Mouse (Mus musculus): ENCODE measurements around the gene Cyren.

The Cyren gene

DNA sequence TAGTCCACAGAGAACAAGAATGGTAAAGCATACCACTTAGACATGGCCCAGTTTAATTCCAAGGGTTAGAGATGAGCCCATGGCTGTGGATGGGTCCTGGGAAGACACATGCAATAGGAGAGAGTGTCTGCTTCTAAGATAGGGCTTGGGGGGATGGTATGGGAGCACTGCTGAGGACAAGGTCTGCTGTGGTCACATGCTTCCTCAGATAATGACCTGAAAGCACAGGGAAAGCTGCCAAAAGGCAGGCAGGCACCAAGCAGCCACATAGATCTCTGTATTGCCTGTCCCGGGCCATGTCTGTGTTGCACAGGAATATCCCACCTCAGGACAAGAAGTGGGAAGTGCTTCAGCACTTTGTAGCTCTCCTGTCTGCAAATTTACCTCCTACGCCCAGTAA, 21.3 kb upstream of the Cyren start:
- in situ Hi-C loops (cut with MboI): no loop called here

DNA sequence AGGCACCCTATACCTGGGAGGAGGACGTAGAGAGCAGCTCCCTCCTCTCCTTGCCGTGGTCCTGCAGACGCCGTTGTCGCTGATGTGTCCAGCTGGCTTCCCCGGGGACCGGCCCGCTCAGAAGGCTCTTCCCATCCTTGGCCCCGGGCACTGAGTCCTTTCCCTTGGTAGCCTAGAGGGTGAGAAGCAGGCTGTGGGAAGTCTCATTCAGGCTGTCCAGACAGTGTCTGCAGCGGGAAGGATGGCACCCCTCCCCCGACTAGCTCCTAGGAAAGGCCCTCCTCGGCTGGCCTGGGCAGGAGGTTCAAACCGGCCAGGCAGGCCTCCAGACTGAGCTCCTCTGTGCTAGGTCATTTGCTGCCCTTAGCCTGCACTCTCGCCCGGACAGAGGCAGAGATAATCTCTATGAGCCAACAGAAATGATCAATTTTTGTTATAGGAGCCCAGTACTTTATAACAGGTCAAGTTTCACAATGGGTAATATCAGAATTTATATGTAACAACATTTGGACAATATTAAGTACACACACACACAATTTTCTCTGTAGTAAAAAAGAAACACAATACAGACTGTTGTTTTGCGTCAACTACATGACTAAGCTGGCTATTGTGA, 18.4 kb upstream of the Cyren start:
- in situ Hi-C loops (cut with MboI): no loop called here

DNA sequence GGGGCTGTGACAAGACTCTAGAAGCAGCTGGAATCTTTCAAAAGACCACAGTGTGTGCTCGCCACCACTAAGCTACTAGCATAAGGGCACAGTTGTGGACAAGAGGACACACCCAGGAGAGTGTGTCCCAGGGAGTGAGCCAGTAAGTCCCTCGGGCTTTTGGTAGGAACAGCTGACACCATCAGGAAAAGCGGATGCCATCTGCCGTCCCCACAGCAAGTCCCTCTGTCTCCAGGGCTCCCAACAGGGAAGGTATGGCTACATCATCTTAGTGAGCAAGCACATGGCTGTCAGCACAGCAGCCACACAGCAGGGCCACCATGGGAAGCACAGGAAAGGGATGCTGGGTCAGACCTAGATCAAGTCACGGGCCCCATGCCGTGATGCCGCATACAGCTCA, 17.7 kb upstream of the Cyren start:
- in situ Hi-C loops (cut with MboI): no loop called here

- in situ Hi-C loops (cut with MboI): no loop called here
Observed at GRCm38 (mm10) chr6:34889185-34889584, 11.3 kb upstream of the Cyren start.

DNA sequence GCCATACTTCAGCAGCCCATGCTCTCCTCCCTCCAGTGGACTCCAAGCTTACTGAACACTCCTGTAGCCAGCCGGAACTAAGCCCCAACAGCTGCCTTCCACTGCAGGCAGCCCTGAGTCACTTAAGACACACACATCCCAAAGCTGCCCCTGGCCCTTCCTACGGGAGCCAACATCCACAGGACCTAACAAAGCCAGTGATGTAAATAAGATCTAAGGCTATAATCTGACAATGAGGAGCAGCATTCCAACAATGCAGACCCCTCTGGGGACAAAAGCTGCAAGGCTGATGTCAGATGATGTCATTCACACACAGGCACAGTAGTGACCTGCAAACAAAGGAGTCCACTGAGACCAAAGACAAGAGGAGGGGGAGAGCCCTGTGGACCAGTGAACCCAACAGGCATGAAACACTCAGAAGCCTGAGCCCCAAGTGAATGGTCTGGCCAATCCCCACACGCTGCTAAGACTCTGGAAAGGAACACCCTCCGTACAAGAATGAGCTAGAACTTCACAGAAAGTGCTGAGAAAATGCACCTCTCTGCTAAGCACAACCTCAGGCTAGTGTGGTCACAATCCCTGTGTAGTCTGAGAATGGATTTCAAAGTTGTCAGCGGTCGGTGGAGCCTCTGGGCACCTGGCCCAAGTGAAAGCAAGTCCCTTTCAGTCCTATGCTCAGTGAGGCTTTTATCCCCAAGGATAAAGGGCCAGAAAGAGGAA, 9.4 kb upstream of the Cyren start:
- in situ Hi-C loops (cut with MboI): no loop called here

DNA sequence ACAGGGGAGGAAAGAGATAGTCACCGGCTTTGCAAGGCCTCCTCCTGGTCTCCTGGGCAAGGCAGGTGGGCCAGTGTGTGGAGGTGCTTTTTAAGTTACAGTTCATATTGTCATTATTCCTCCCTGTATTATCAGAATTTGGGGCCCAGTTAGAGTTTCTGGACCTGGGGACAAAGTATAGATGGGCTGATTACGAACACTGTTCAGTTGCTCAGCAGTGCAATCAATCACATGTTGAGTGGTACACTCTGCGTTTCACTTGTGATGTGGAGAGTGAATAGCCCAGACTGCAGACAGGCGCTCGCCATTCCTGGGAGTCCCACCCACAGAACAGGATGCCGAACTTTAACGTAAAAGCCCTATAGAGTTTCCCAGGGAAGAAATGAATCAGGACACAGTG, 6.9 kb upstream of the Cyren start:
- in situ Hi-C loops (cut with MboI): no loop called here

- in situ Hi-C loops (cut with MboI): loop anchor here (10.0 kb wide), 1 partner anchor 105 kb away; no protein-coding TSS in a partner anchor
Observed at GRCm38 (mm10) chr6:34879911-34880475, 2.1 kb upstream of the Cyren start.

GRCm38 (mm10) chr6:34879101-34879740, 1.4 kb upstream of the Cyren start:
- in situ Hi-C loops (cut with MboI): loop anchor here (10.0 kb wide), 1 partner anchor 104 kb away; no protein-coding TSS in a partner anchor

DNA sequence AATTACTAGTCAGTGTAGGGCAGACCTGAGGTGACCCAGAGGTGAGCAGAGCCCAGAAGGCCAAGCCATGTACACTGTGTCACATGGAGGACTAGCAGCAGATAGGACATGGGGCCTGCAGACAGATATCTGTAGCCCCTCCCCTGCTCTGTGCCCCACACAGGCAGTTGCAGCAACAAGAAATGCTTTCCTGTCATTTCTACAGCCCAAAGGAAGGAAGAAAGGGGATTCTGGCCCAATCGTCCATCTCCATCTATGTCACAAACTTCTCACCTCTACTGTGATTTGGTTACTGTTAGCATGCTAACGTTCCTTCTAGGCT, 1.1 kb downstream of the Cyren start:
- in situ Hi-C loops (cut with MboI): loop anchor here (10.0 kb wide), 1 partner anchor 102 kb away; no protein-coding TSS in a partner anchor

DNA sequence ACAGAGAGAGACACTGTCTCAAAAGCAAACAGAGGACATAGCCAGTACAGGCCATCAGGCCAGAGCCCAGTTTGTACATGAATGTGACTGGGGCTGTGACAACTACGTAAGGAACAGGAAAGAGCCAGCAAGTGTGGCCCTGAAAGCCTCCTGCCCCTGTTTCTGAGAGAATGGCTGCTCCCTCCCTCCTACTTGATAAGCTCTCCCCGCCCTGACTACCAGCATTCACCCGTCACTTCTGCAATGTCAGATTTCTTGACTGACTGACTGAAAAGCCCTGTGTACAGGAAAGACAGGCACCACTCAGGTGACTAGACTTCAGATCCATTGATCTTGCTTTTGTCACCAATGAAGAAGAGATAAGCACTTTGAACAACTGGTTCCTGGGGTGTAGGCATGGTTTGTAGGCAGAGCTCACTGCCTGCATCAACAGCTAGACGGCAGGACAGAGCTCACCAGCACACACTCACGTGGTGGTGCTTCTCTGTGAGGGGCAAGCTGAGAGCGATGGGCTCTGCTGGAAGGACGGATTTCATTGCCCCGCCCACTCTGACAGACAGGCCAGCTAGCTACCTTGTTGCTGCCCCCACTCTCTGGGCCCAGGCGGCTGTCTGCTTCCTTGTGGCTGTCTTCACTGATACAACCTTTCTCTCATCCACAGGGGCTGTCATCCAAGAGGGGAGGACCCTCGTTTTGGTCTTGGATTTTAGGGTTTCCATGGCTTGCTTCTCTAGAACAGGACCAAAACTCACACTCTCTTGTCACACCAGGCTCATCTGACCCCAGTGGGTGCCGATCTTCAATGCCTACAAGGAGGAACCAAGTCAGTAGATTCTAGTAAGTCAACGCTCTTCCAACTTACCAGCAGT, 1.7 kb downstream of the Cyren start:
- in situ Hi-C loops (cut with MboI): loop anchor here (10.0 kb wide), 1 partner anchor 101 kb away; no protein-coding TSS in a partner anchor

DNA sequence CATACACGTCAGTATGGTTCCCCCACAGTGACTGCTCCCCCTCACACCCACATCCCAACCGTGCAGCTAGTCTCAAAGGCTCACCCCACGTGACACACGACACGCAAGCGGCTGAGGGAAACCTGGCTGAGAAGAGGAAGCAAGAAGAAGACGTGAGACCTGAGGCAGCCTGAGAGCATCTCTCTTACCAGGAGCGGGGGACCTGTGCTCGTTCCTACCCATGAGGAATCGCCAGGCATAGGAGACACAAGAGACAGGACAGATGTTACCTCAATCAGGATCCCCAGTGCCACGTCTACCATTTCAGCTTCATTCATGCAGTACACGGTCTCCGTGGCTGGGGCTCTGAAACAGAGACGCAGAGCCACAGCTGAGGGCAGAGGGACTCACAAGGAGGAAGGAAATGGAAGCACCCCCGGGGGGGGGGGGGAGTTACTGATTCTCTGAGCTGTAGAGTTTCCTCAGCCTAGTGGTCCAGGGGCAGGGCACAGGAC, 2.5 kb downstream of the Cyren start:
- in situ Hi-C loops (cut with MboI): loop anchor here (10.0 kb wide), 1 partner anchor 101 kb away; no protein-coding TSS in a partner anchor

- in situ Hi-C loops (cut with MboI): loop anchor here (10.0 kb wide), 1 partner anchor 100 kb away; no protein-coding TSS in a partner anchor
Observed at GRCm38 (mm10) chr6:34874101-34874921, 3.5 kb downstream of the Cyren start.

DNA sequence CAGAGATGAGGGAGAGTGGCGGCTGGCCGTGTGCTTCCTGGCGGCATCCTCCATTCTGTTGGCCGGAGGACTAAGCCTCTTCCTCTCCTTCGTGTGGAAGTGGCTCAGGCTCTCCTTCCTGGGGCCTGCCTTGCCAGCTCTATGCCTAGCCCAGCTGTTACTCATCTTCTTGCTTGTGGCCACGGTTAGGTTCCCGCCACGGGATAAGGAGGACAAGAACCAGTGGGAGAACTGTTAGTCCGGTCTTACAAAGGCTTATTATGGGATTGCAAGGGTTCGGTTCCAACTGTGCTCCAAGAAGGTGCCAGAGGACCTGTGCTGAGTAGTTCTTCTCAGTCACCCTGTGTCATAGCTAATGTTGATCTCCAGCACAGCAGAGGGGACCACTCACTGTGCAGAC, 5.0 kb downstream of the Cyren start:
- in situ Hi-C loops (cut with MboI): loop anchor here (10.0 kb wide), 1 partner anchor 98 kb away; no protein-coding TSS in a partner anchor

DNA sequence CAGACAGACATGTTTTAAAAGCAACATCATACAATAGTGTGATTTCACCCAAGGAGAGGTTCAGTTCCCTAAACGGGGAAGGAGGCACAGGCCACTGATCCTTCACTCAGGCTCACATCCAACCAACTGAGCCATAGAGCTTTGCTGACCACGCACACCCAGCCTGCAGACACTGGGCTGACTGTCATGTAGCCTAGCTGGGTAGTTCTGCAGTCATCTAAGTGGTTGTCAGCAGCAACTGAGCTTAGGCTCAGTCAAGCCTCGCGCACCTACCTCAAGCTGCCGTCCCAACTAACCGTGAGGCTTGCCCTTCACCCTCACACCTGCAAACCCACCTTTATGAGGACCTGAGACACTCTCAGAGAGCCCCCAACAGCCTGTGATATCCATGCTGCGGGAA, 5.9 kb downstream of the Cyren start:
- in situ Hi-C loops (cut with MboI): loop anchor here (10.0 kb wide), 1 partner anchor 97 kb away; no protein-coding TSS in a partner anchor

GRCm38 (mm10) chr6:34870724-34871123, 7.1 kb downstream of the Cyren start:
- in situ Hi-C loops (cut with MboI): loop anchor here (10.0 kb wide), 1 partner anchor 96 kb away; no protein-coding TSS in a partner anchor

DNA sequence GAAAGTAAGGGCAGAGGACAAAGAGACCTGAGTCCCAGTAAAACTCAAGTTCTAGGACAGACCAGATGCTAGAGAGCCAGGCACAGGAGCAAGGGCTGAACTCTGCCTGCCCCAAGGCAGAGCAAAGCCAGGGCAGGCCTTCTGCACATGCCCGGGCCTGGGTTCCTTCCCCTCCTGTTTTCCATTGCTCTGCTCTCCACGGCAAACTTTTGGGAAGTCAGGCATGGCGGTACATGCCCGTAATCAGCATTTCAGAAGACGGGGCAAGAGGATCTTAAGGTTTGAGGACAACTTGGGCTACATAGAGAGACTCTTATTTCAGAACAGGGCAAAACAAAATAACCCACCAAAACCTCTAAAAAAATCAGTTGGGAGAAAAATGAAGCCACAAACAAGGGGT, 7.7 kb downstream of the Cyren start:
- in situ Hi-C loops (cut with MboI): loop anchor here (10.0 kb wide), 1 partner anchor 95 kb away; no protein-coding TSS in a partner anchor

DNA sequence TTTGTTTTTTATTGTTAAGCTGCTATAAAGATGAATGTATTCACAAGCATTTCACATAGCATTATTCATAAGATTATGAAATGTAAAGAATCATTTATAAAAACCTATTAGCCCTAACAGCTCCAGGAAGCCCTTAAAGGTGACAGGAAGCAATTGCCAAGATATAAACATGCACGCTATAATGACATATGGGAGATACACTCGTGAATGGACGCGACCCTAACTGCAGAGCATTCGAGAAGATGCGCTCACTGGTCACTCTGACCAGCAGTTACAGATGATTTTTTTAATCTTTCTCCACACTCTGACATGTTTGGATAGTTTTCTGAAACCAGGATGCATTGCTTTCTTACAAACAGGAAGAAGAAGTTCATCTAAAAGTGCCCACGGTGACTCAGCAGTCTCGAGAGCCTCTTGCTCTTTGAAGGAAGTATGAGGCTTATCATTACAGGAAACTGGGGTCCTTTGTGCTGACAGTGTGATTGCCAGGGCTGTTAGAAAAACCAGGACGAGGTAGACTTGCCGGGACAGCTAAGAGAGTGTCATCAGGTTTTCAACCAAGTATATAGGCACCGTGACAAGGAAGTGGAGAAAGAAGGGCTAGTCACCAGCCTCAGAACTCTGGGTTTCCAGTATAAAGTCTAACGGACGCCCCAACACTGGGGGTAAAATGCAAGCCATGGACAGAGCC, 8.5 kb downstream of the Cyren start:
- in situ Hi-C loops (cut with MboI): no loop called here

DNA sequence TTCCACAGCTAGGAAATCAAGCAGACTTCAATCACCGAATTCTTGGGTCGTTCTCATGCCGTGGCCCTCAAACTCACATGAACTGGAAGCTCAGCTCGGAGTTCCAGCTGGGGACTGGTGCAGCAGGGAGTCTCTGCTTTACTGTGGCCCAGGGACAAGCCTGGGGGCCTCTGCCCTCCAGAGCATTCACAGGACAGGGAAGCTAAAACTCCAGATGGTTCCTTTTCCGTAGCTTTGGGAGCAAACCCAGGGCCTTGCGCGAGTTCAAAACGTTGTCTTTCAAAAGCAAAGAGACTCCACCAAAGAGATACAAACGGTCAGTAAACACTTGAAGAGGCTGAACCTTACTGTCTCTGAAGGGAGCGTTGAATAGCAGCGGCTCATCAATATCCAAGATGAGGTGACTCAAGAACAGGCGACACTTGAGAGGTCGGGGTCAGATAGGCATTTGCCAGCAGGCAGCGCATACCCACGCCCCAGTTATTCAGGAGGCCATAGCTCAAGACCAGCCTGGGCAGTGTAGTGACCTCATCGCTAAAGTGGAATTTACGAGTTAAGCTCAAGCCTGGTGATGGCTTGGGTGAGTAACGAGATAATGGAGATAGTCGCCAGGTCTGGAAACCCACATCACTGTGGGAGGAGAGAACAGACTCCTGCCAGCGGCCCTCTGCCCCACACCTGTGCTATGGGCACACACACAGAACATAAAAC, 9.2 kb downstream of the Cyren start:
- in situ Hi-C loops (cut with MboI): no loop called here

DNA sequence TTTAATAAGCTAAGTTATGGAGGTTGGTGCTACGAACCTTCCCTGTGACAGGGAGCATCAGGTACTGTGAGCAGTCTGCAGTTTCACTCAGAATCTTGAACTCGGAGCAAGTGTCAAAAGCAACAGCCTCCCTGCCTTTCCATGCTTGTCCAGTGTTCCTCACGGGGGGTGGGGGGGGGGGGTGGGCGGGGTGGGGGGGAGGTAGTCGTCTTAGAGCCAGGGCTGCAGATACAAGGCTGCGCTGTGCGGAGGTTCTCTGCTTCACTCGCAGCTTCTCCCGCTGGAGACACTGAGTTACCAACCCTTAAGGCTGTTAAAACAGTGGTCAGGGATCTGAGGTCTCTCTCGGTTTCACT, 9.9 kb downstream of the Cyren start:
- in situ Hi-C loops (cut with MboI): no loop called here
